Mouse (Mus musculus) liver, embryonic 14 days (tissue): ENCODE data around the gene Ppm1h. TPM values are rescaled to one million over a fixed set of nuclear protein-coding genes. Genes with fewer than 3 reads are reported as not detected.

ENCODE experiments used
- polyA plus RNA-seq: library from polyadenylated mRNA; depleted of rRNA; stranded (reverse); fragments of >200 nt; gene quantifications from 2 replicates; pipeline ENCODE4 v1.2.3, GENCODE M21; 2012; rRNA removed

Gene Ppm1h
- polyA plus RNA-seq = 0.51 and 0.67 TPM in 2 replicates

GRCm38 (mm10) chr10:122678541-122679436 lies at the start of gene Ppm1h:
Ppm1h (plus strand) TSS chr10:122678762.

Other genes with a start within 250 kb of the Ppm1h start
- gene Avpr1a, start 230.3 kb upstream of the Ppm1h start, polyA plus RNA-seq = 1.3 and 1.7 TPM in 2 replicates